Mouse (Mus musculus) cerebellum, postnatal 25 days (tissue): ENCODE results near the gene Prf1.

ENCODE experiments used
- DNase-seq, 2 experiments: peaks; one replicate each; pipeline ENCODE4 v3.0.0; 2021; ENCODE audit warnings: mixed read lengths in 2 of 2

Prf1 gene

GRCm38 (mm10) chr10:61297477-61297876 is at the start of gene Prf1:
Prf1 (plus strand) TSS chr10:61297833.
- DNase-seq, result no peak

- DNase-seq, result no peak
These were observed 49.0 kb upstream of the Prf1 start for GRCm38 (mm10) chr10:61248596-61249114.

- no peak for DNase-seq
These were observed 47.7 kb upstream of the Prf1 start for GRCm38 (mm10) chr10:61249951-61250350.

GRCm38 (mm10) chr10:61254761-61255160 is 42.9 kb upstream of the Prf1 start:
- peak; percentile 83 to 89 for DNase-seq

GRCm38 (mm10) chr10:61255190-61255589 is 42.4 kb upstream of the Prf1 start:
- peak in 1 of 2 experiments; percentile 25 for DNase-seq

GRCm38 (mm10) chr10:61256665-61257064 is 41.0 kb upstream of the Prf1 start:
- DNase-seq, result no peak

GRCm38 (mm10) chr10:61258131-61258530 is 39.5 kb upstream of the Prf1 start:
- DNase-seq, result no peak

- DNase-seq, result peak; percentile 45 to 60
These were observed 36.1 kb upstream of the Prf1 start for GRCm38 (mm10) chr10:61261229-61262156.

GRCm38 (mm10) chr10:61263606-61264005 is 34.0 kb upstream of the Prf1 start:
- DNase-seq, result no peak

- DNase-seq, result no peak
These were observed 30.3 kb upstream of the Prf1 start for GRCm38 (mm10) chr10:61267378-61267777.

GRCm38 (mm10) chr10:61272089-61272626 is 25.5 kb upstream of the Prf1 start:
- no peak for DNase-seq

- DNase-seq, result no peak
These were observed 25.0 kb upstream of the Prf1 start for GRCm38 (mm10) chr10:61272631-61273030.

- peak; percentile 36 to 42 for DNase-seq
These were observed 24.4 kb upstream of the Prf1 start, which contains the start of gene Adamts14 for GRCm38 (mm10) chr10:61273081-61273843. Adamts14 (minus strand) TSS chr10:61273438.

- no peak for DNase-seq
These were observed 23.8 kb upstream of the Prf1 start for GRCm38 (mm10) chr10:61273844-61274215.

GRCm38 (mm10) chr10:61274532-61274931 is 23.1 kb upstream of the Prf1 start:
- no peak for DNase-seq

- peak; percentile 51 to 59 for DNase-seq
These were observed 21.9 kb upstream of the Prf1 start for GRCm38 (mm10) chr10:61275669-61276110.

- no peak for DNase-seq
These were observed 20.6 kb upstream of the Prf1 start for GRCm38 (mm10) chr10:61277051-61277450.

GRCm38 (mm10) chr10:61277918-61278674 is 19.5 kb upstream of the Prf1 start:
- DNase-seq, result peak in 1 of 2 experiments; percentile 22

GRCm38 (mm10) chr10:61281115-61281514 is 16.5 kb upstream of the Prf1 start:
- DNase-seq, result no peak

GRCm38 (mm10) chr10:61284309-61284708 is 13.3 kb upstream of the Prf1 start:
- no peak for DNase-seq

- DNase-seq, result peak; percentile 46 to 57
These were observed 12.4 kb upstream of the Prf1 start for GRCm38 (mm10) chr10:61285271-61285670.

- DNase-seq, result no peak
These were observed 11.4 kb upstream of the Prf1 start for GRCm38 (mm10) chr10:61286246-61286645.
